Mouse (Mus musculus) megakaryocyte, embryonic 14.5 days (primary cell): ENCODE results near the gene Prnd.

Source experiments
- FLI1 ChIP-seq: IDR thresholded peaks from 2 replicates; pipeline ENCODE4 v1.6.1; 2012; ENCODE audit warnings: low read length, inconsistent platforms, mixed read lengths
- GATA1 ChIP-seq: IDR thresholded peaks from 3 replicates; pipeline ENCODE4 v1.6.1; 2012; ENCODE audit warnings: mixed read lengths, low read length, inconsistent platforms, borderline replicate concordance

GRCm38 (mm10) chr2:131940506-131940905 lies 10.2 kb upstream of the Prnd start:
- TF ChIP-seq GATA1 (no peak), FLI1 (no peak)
